ENCODE assay signal across 8 mouse cellular contexts in genomic region chr4:140770433-140770832, GRCm38 (mm10). TPM values are rescaled to one million over a fixed set of nuclear protein-coding genes. Genes with fewer than 3 reads are reported as not detected.
DNase-seq lines count a peak whose midpoint lies in the region; ATAC-seq and TF ChIP-seq lines count a peak whose summit lies in the region.

No protein-coding gene starts in this region.

- H3K9ac ChIP-seq in CH12.LX (ENCODE audit: insufficient read depth, low read depth) = no peak overlapping the region
- H3K9ac ChIP-seq in hindbrain, embryonic 16.5 days (ENCODE audit: low read depth, low read length) = no peak overlapping the region
- H3K9ac ChIP-seq in liver, embryonic 15.5 days = no peak overlapping the region
- no peak overlapping the region for H3K9ac ChIP-seq in neural tube, embryonic 12.5 days

- WGBS in hindbrain, embryonic 16.5 days = 8% methylated on average over 13 of the region's 13 CpGs
- WGBS in liver, embryonic 15.5 days (ENCODE audit: insufficient replicate concordance) = 7% methylated on average over 13 of the region's 13 CpGs
- WGBS in neural tube, embryonic 12.5 days = 14% methylated on average over 13 of the region's 13 CpGs

- dilution Hi-C loops in CH12.LX (cut with MboI; ENCODE audit: extremely low pct_ligation_motif_present, extremely low pct_unique_long_range_greater_than_20kb, low sequenced_read_pairs) = no loop called here

- no peak overlapping the region for H3K27ac ChIP-seq in CH12.LX (ENCODE audit: insufficient read depth, low read depth)
- no peak overlapping the region for H3K27ac ChIP-seq in hindbrain, embryonic 16.5 days (ENCODE audit: low read depth, low read length)
- peak overlapping the region; percentile 56; the same call in 1 of the 2 replicates for H3K27ac ChIP-seq in liver, embryonic 15.5 days (replicated peaks)
- H3K27ac ChIP-seq in neural tube, embryonic 12.5 days = no peak overlapping the region

- no peak for DNase-seq in CH12.LX (ENCODE audit: extremely low read depth)
- peak; percentile 53 for DNase-seq in adrenal gland, postnatal 25 days
- peak; percentile 53 for DNase-seq in gastrocnemius, postnatal 10 days
- no peak for DNase-seq in right cerebral cortex, postnatal 10 days (ENCODE audit: low spot score in 2 of 2)

- TF ChIP-seq CTCF in CH12.LX (conservative IDR thresholded peaks at IDR 0.05 in 1 of 2, IDR thresholded peaks at IDR 0.05 in 1 of 2; ENCODE audit: low read depth in 2 of 2, low read length in 2 of 2) = no peak

- no peak for TF ChIP-seq POLR2A in CH12.LX (IDR thresholded peaks at IDR 0.05; ENCODE audit: low read depth, low read length)

- no peaks in the 10 kb centered on the region for H3K36me3 ChIP-seq in CH12.LX (replicated peaks in 1 of 2; ENCODE audit: control insufficient read depth in 1 of 2, insufficient read depth in 1 of 2, low read length in 1 of 2)
- H3K36me3 ChIP-seq in hindbrain, embryonic 16.5 days (ENCODE audit: control insufficient read depth, insufficient read depth, low read length) = no peaks in the 10 kb centered on the region
- H3K36me3 ChIP-seq in liver, embryonic 15.5 days (replicated peaks) = no peaks in the 10 kb centered on the region
- no peaks in the 10 kb centered on the region for H3K36me3 ChIP-seq in neural tube, embryonic 12.5 days

- ATAC-seq in hindbrain, embryonic 16.5 days = no peak
- peak; percentile 73 for ATAC-seq in liver, embryonic 15.5 days (ENCODE audit: insufficient read depth)
- ATAC-seq in neural tube, embryonic 12.5 days (ENCODE audit: low FRiP score, low read depth) = no peak
- ATAC-seq in erythroid progenitor cell, adult 5-6 weeks (replicated peaks; ENCODE audit: low FRiP score, poor library complexity, severe bottlenecking) = no peak

- H3K27me3 ChIP-seq in CH12.LX (replicated peaks) = peaks cover 86% of the 10 kb centered on the region
- no peaks in the 10 kb centered on the region for H3K27me3 ChIP-seq in hindbrain, embryonic 16.5 days (replicated peaks; ENCODE audit: control insufficient read depth, insufficient read depth, low read length)
- no peaks in the 10 kb centered on the region for H3K27me3 ChIP-seq in liver, embryonic 15.5 days
- no peaks in the 10 kb centered on the region for H3K27me3 ChIP-seq in neural tube, embryonic 12.5 days (replicated peaks)

- no peak for TF ChIP-seq RAD21 in CH12.LX (IDR thresholded peaks at IDR 0.05; ENCODE audit: low read depth, low read length)

- H3K79me2 ChIP-seq in CH12.LX (replicated peaks; ENCODE audit: control insufficient read depth, extremely low read depth, insufficient read depth, poor library complexity, severe bottlenecking) = no peaks in the 10 kb centered on the region

- no peak for TF ChIP-seq EP300 in CH12.LX (IDR thresholded peaks at IDR 0.05; ENCODE audit: low read length)

- in situ Hi-C loops in CH12.LX (cut with MboI; ENCODE audit: low pct_ligation_motif_present, low pct_unique_long_range_greater_than_20kb, low sequenced_read_pairs) = no loop called here

- H3K9me3 ChIP-seq in CH12.LX (replicated peaks; ENCODE audit: low read length) = no peaks in the 10 kb centered on the region
- H3K9me3 ChIP-seq in hindbrain, embryonic 16.5 days (ENCODE audit: control insufficient read depth, low read length) = no peaks in the 10 kb centered on the region
- no peaks in the 10 kb centered on the region for H3K9me3 ChIP-seq in liver, embryonic 15.5 days (replicated peaks)
- no peaks in the 10 kb centered on the region for H3K9me3 ChIP-seq in neural tube, embryonic 12.5 days

- peak overlapping the region; percentile 56 for H3K4me2 ChIP-seq in CH12.LX (ENCODE audit: insufficient read depth, low read depth, poor library complexity, severe bottlenecking)
- peak overlapping the region; percentile 39 for H3K4me2 ChIP-seq in hindbrain, embryonic 16.5 days (ENCODE audit: low read length)
- H3K4me2 ChIP-seq in liver, embryonic 15.5 days = peak overlapping the region; percentile 55
- H3K4me2 ChIP-seq in neural tube, embryonic 12.5 days (replicated peaks) = peak overlapping the region; percentile 48

- H3K4me3 ChIP-seq in CH12.LX (replicated peaks in 1 of 3; ENCODE audit: low read depth in 2 of 3, low read length in 2 of 3, poor library complexity in 1 of 3) = peak overlapping the region in 2 of 3 experiments; percentile 18 to 32
- no peak overlapping the region for H3K4me3 ChIP-seq in hindbrain, embryonic 16.5 days (ENCODE audit: low read length)
- H3K4me3 ChIP-seq in liver, embryonic 15.5 days (replicated peaks) = peak overlapping the region; percentile 28
- no peak overlapping the region; the same call in 1 of the 2 replicates for H3K4me3 ChIP-seq in neural tube, embryonic 12.5 days

- peaks cover 0 to 7% of the 10 kb centered on the region in 2 experiments; a peak in 2 of 4 replicates for H3K4me1 ChIP-seq in CH12.LX (ENCODE audit: control insufficient read depth in 1 of 2, insufficient read depth in 2 of 2)
- no peaks in the 10 kb centered on the region for H3K4me1 ChIP-seq in hindbrain, embryonic 16.5 days (ENCODE audit: control insufficient read depth, insufficient read depth, low read depth, low read length)
- H3K4me1 ChIP-seq in liver, embryonic 15.5 days (replicated peaks) = peaks cover 28% of the 10 kb centered on the region
- H3K4me1 ChIP-seq in neural tube, embryonic 12.5 days = peaks cover 11% of the 10 kb centered on the region

TF ChIP-seq in CH12.LX, 34 proteins besides CTCF, POLR2A, EP300 and RAD21:
- peak; percentile 52; the same call in 1 of the 2 replicates for TF ChIP-seq IRF4 (IDR thresholded peaks at IDR 0.05; ENCODE audit: low read depth, low read length)
- TF ChIP-seq E2F4 (IDR thresholded peaks at IDR 0.05; ENCODE audit: insufficient replicate concordance, low read depth, low read length) = no peak

RNA-seq across cellular contexts. Expression of gene Padi4, which starts 3.6 kb away (rescaled TPM):
- not detected in 2 replicates for total RNA-seq in CH12.LX (2012; rRNA removed)
- total RNA-seq in CH12.LX (2014; rRNA removed) = not detected in 2 replicates
- not detected in 2 replicates for polyA plus RNA-seq in CH12.LX (2012; ENCODE audit: insufficient read length, low read depth)
- 0.76 TPM in 1 of 2 replicates, not detected in the other for total RNA-seq in adrenal gland, postnatal 25 days (2021)
- under 1 TPM; 0.35 to 0.90 TPM for total RNA-seq in gastrocnemius, postnatal 10 days (2021)
- 0.14 TPM in 1 of 2 replicates, not detected in the other for polyA plus RNA-seq in hindbrain, embryonic 16.5 days (2015; fragmentation: Nextera tagmentation; extraction: Ambion mirVana)
- 2.8 and 4.1 TPM in 2 replicates for polyA plus RNA-seq in liver, embryonic 15.5 days (2015; fragmentation: Nextera tagmentation; extraction: Ambion mirVana)
- 0.18 and 0.22 TPM in 2 replicates for polyA plus RNA-seq in neural tube, embryonic 12.5 days (2016; fragmentation: Nextera tagmentation; extraction: Ambion mirVana)
- total RNA-seq in erythroid progenitor cell, adult 5-6 weeks (2015; ENCODE audit: low replicate concordance) = 8.0 and 15.1 TPM in 2 replicates
- 4.1 and 15.1 TPM in 2 replicates for total RNA-seq in erythroid progenitor cell, adult 5-6 weeks (2017; ENCODE audit: low replicate concordance)

RNA-seq across cellular contexts. Expression of gene Padi6, which starts 28.0 kb away (rescaled TPM):
- not detected in 2 replicates for total RNA-seq in CH12.LX (2012; rRNA removed)
- total RNA-seq in CH12.LX (2014; rRNA removed) = not detected in 2 replicates
- polyA plus RNA-seq in CH12.LX (2012; ENCODE audit: insufficient read length, low read depth) = 0.25 TPM in 1 of 2 replicates, not detected in the other
- 0.15 TPM in 1 of 2 replicates, not detected in the other for total RNA-seq in adrenal gland, postnatal 25 days (2021)
- not detected for total RNA-seq in gastrocnemius, postnatal 10 days (2021)
- 0.06 TPM in 1 of 2 replicates, not detected in the other for polyA plus RNA-seq in hindbrain, embryonic 16.5 days (2015; fragmentation: Nextera tagmentation; extraction: Ambion mirVana)
- polyA plus RNA-seq in liver, embryonic 15.5 days (2015; fragmentation: Nextera tagmentation; extraction: Ambion mirVana) = not detected in 2 replicates
- polyA plus RNA-seq in neural tube, embryonic 12.5 days (2016; fragmentation: Nextera tagmentation; extraction: Ambion mirVana) = not detected in 2 replicates
- total RNA-seq in erythroid progenitor cell, adult 5-6 weeks (2015; ENCODE audit: low replicate concordance) = not detected in 2 replicates
- not detected in 2 replicates for total RNA-seq in erythroid progenitor cell, adult 5-6 weeks (2017; ENCODE audit: low replicate concordance)

RNA-seq across cellular contexts. Expression of gene Padi3, which starts 40.0 kb away (rescaled TPM):
- total RNA-seq in CH12.LX (2012; rRNA removed) (0.17 TPM in 2 replicates), CH12.LX (2014; rRNA removed) (0.09 and 0.11 TPM in 2 replicates)
- 0.07 and 0.10 TPM in 2 replicates for polyA plus RNA-seq in CH12.LX (2012; ENCODE audit: insufficient read length, low read depth)
- not detected in 2 replicates for total RNA-seq in adrenal gland, postnatal 25 days (2021)
- total RNA-seq in gastrocnemius, postnatal 10 days (2021) = under 1 TPM; 0.65 to 0.75 TPM
- 0.05 TPM in 1 of 2 replicates, not detected in the other for polyA plus RNA-seq in hindbrain, embryonic 16.5 days (2015; fragmentation: Nextera tagmentation; extraction: Ambion mirVana)
- polyA plus RNA-seq in liver, embryonic 15.5 days (2015; fragmentation: Nextera tagmentation; extraction: Ambion mirVana) = 0.12 and 0.17 TPM in 2 replicates
- not detected in 2 replicates for polyA plus RNA-seq in neural tube, embryonic 12.5 days (2016; fragmentation: Nextera tagmentation; extraction: Ambion mirVana)
- total RNA-seq in erythroid progenitor cell, adult 5-6 weeks (2015; ENCODE audit: low replicate concordance) = not detected in 2 replicates
- not detected in 2 replicates for total RNA-seq in erythroid progenitor cell, adult 5-6 weeks (2017; ENCODE audit: low replicate concordance)

Comparison
In these comparisons a context has a peak if more than half of its experiments do, and no peak if none do; other contexts are left out.
1. DNase-seq: peak in adrenal gland, postnatal 25 days (single experiment) and gastrocnemius, postnatal 10 days (single experiment); none in CH12.LX (single experiment) and right cerebral cortex, postnatal 10 days (0 of 2).
2. H3K4me3 ChIP-seq: peak in CH12.LX (2 of 3) and liver, embryonic 15.5 days (single experiment); none in hindbrain, embryonic 16.5 days (single experiment) and neural tube, embryonic 12.5 days (single experiment).
3. Peak in every context shown above with its lines, with median percentiles within 50 percentile points of each other: H3K4me2 ChIP-seq.